Mouse (Mus musculus) CD4-positive, CD25-positive, alpha-beta regulatory T cell, adult 2 months (primary cell): ENCODE measurements around the gene Gm6525.

Experiments
- DNase-seq: peaks from one replicate; pipeline ENCODE4 v3.0.0-alpha.2; 2012; ENCODE audit warnings: low read depth, low spot score

The Gm6525 gene

GRCm38 (mm10) chr3:84169393-84170005 is 4.4 kb upstream of the Gm6525 start:
- DNase-seq: peak; percentile 20

- no peak for DNase-seq
Measured at GRCm38 (mm10) chr3:84172406-84172805, 1.5 kb upstream of the Gm6525 start.

DNA sequence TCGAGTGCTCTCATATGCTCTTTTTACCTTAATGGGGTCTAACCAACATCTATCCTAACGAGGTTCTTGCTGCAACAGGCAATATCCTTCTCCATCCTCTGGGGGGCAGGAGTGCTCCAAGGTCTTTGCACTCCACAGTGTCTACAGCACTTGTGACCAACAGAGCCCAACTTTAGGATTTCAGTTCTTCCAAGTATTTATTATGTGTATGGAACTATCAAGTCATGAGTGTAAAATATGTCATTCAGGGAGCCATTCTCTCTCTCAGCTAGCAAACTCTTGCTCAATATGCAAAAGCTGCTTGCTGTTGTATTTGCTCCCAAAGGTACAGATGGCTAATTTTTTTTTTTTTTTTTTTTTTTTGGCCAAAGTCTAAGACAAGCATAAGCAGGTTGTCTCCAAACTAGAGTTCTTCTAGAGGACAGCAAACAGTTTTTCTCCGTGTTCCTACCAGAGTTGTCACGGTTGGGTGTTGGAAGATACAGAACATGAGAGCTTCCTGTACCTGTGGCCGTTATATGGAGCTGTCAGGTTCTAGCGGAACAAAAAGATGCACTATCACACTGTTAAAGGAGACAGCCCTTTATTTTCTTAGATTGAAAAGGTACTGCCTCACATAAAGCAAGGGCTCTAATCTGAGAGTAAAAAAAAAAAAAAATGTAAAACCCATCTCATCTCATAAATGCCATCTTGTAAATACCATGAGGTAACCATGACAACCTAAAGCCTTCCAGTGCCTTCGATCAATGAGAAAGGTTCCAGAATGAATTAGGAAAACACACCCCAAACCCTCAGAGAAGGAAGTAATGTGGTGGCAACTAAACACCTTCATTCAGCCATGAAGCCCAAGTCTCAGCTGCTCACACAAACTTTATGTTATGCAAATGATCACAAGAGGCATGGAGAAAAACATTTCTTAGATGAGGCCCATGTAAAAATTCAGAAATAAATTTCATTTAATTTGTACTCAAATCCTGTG is 1.7 kb downstream of the Gm6525 start:
- DNase-seq: peak; percentile 81

DNA sequence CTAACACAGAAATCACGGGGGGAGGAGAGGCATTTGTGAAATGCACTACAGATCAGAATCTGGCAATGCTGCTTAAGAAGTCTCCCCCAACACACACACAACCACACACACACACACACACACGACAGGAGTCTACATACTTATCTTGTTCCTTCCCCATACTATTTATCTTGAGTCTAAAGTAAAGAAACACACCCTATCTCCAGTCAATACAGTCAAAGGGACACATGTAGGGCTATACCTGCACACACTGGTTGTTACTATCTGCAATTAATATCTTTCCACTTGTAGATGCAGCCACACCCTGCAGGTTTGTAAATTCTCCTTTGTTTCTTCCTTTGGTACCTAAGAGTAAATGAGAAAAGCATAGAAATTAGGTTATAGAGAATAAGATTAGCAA is 3.9 kb downstream of the Gm6525 start:
- DNase-seq: no peak

DNA sequence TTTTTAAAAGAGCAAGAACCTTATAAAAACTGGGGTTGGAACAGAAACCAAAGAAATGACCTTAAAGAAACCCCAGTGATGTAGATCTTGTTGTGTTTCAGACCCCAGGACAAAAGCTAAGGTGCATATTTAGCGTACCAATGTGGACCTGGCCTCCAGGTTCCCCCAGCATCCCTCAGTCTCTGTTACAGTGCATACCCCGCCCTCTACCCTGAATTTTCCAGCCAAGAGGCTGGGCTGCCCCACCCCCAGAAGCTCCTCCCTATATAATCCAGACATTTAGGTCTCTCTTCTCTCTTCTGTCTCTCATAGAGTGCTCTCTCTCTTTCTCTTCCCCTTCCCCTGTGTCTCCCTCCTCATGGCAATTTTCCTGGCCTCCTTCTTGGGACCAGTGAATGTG is 6.4 kb downstream of the Gm6525 start:
- no peak for DNase-seq

DNA sequence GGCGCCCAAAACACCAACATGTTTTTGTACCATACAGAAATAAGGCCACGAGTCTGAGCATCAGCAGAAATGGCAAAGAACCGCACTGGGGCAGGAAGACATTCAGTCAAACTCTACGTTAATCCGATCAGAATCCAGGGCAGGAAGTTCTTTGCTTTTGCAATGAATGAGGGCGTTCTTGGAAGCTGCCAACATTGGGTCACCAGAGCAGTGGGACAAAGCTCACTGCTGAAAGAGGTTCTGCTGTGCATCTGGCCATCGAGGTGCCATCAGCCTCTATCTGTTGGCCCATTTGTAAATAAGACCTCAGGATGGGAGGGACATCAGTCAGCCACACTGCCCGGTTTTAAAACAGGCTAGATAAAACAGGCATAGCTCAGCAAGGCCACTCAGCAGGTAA is 7.2 kb downstream of the Gm6525 start:
- no peak for DNase-seq

DNA sequence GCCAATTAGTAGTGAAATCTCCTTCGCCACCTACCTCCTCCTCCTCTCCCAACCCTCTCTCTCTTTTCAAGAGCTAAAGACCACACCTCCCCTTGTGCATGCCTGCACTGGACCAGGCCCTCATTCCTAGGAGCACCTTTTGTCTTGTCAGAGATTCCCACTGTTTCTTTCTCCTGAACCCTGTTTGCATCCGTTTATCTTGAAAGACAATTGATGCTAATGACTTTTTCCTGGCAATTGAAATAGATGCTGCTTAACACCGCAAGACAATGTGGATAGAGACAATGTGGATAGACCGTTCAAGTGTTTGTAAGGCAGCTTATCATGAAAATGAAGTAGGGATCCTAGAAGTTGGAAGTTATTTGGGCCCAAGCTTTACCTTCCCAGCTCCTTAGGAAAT is 7.8 kb downstream of the Gm6525 start:
- no peak for DNase-seq

DNA sequence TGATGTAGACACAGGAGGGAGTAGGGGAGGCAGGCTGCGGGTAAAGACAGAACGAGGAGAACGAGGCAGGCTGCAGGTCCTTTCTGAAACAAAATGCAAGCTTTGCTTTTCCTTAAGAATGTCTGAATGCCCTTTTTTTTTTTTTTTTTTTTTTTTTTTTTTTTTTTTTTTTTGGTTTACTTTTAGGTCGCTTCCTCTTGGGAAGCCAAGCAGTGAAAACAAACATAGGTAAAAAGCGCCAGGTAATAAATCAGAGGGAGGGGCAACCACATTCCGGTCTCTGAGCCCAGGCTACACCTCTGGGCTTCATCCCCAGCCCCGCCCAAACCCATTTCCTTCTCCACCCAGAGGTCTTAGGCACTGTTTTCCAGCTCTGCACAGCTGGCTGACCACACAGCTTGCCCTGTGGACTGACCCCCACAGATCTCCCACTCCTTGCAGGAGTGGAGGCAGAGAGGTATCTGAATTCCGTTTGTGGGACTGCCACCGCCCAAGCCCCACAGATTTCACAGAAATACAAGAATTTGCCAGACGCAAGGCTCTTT is 15.8 kb downstream of the Gm6525 start:
- DNase-seq: no peak

GRCm38 (mm10) chr3:84190513-84191061 is 16.7 kb downstream of the Gm6525 start:
- peak; percentile 25 for DNase-seq

DNA sequence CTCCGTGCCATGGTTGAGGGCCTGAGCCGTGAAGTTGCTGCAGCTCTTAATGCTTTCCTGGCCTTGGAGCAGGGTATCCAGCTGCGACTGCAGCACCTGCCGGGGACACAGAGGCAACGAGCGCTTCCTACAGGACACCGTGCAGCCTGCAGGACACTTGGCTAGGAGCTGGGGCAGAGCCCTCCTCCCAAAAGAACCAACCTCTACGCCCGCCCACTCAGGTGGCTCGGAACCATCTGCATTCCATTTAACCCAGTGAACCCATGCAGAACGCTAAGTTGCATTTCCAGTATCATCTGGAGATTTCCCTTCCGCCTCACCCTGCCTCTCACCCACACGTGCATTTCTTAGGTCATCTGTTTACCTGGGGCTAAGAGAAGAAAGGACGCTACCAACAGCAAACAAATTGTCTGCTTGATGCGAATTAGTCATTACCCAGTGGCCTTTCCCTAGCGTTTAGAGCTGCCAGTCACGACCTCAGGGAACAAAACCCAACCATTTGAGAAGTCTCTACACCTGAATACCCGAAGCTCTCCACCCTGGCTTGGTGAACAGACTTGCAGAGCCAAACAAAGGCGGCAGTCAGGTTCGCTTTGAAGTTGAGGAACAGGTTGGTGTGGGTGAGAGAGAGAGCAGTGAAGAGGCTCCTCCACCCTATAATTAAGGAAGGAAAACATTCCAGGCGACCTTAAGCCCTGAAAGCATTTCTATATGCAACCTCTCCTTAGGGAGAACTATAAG is 17.4 kb downstream of the Gm6525 start:
- DNase-seq: no peak

GRCm38 (mm10) chr3:84193881-84194280 is 20.0 kb downstream of the Gm6525 start:
- no peak for DNase-seq

- no peak for DNase-seq
Measured at GRCm38 (mm10) chr3:84198229-84198628, 24.3 kb downstream of the Gm6525 start.

DNA sequence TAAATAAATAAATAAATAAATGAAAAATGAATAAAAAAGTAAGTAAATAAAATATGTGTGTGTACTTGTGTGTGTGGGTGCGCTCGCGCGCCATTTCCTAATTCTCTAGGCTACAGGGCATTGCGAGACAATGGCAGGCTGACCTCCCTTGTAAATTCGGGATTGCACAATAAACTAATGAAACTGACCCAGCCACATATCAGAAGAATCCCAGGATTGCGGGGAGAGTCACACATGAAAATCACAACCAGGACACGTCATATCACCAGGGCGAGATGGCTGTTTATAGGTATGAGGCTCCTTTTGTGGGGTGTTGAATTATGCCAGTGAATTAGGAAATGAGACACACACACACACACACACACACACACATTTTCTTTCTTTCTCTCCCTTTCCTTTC is 25.6 kb downstream of the Gm6525 start:
- no peak for DNase-seq

DNA sequence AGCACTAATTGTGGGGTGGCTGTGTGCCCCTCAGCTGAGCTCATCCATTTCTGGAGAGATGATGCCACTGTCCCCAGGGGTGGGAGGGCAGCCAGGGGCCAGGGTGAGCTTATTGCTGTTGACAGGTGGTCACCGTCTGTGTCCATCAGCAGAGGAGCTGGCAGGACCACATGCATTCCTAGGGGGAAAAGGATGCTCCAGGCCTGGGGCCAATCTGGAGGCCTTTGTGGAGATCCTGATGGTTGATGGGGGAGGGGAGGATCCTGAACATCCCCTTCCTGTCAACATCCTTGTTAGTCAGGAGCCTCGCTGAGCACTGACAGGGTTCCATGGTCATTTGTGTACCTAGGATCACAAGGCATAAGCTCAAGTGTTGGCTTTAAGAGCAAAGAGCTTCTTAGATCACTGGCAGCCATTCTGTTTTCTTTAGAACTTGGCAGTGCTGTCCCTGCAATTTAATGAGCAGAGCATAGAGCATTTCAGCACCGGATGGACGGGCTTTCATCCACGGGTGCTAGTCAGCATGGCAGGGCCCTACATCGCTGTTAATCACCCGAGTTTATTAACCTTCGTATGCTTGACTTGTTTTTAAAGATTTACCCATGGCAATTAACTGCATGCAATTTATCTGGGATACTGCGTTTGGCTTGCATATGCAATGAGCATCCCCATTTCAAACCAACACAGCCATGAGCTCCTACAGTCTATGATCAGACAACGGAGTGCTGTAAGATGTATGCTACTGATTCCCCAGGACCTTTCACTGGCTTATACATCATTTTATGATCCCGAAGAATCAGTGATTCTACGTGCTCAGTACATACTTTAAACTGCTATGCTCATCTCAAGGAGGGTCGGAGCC is 26.9 kb downstream of the Gm6525 start:
- no peak for DNase-seq

DNA sequence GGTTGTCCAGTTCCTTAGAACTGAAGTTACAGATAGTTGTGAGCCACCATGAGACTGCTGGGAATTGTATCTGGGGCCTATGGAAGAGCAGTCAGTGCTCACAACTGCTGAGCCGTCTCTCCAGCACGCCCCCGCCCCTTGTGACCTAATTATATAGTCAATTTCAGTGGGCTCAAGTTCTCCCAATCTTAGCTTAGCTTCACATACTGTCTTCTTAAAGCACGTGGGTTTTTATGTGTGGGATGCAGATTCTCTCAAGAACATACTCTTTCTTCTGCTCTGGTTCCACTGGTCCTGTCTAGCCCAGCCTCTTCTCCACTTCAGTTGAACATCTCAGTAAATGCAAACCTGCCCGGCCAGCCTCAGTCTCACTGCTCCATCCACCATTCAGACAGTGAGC is 30.7 kb downstream of the Gm6525 start:
- no peak for DNase-seq

- no peak for DNase-seq
Measured at GRCm38 (mm10) chr3:84205650-84206049, 31.7 kb downstream of the Gm6525 start.

DNA sequence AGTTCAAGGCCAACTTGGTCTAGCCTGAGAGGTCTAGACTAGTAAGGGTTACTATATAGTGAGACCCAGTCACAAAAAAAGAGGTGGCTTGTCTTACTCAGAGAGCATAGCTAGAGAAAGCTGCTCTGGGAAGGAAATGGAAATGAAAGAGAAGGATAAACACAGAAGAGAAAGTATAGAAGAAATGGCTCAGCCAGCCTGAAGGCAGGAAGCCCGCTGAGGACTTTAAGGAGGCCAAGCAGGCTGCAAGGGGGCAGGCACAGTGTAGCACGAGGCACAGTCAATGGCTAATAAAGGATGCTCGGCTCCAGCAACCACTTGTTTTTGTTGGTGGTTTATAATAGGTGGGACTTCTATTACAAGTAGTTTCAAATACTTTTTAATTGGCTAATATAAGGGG is 32.2 kb downstream of the Gm6525 start:
- DNase-seq: no peak

- DNase-seq: no peak
Measured at GRCm38 (mm10) chr3:84207366-84207765, 33.5 kb downstream of the Gm6525 start.

GRCm38 (mm10) chr3:84208475-84208874 is 34.6 kb downstream of the Gm6525 start:
- DNase-seq: no peak

DNA sequence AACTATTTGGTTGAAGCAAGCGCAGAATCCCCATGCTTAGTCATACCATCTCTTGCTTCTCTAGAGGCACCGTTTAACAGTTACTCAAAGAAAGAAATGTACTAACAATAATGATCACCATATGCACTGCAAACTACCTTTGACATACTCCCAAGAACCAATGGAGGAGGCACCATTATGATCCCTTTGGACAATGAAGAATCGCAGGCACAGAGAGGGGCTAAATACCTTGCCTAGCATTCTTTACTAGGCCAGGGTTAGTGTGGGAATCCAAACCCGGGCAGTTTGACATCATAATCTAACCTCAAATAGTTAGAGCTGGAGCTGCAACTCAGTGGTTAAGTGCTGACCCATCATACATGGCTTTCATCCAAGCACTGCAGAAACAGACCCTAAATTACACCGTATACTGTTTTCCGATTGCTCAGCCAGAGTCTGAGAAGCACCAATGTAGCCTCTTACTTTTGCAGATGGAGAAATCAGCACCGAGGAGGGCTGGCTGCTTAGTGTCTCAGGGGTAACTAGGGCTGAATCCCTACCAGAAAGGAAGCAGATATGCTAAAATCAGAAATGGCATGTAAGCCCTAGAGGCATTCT is 35.1 kb downstream of the Gm6525 start:
- no peak for DNase-seq
